Mouse (Mus musculus) liver, embryonic 14.5 days (tissue): ENCODE data around the gene Sstr3.

Experiments used
- CTCF ChIP-seq: IDR thresholded peaks from 2 replicates; pipeline ENCODE4 v1.5.1; 2016; ENCODE audit warnings: antibody characterized with exemption, low read depth, control low read depth
- EP300 ChIP-seq: IDR thresholded peaks from 2 replicates; pipeline ENCODE4 v1.6.1; 2016; ENCODE audit warnings: antibody characterized with exemption, low read depth

DNA sequence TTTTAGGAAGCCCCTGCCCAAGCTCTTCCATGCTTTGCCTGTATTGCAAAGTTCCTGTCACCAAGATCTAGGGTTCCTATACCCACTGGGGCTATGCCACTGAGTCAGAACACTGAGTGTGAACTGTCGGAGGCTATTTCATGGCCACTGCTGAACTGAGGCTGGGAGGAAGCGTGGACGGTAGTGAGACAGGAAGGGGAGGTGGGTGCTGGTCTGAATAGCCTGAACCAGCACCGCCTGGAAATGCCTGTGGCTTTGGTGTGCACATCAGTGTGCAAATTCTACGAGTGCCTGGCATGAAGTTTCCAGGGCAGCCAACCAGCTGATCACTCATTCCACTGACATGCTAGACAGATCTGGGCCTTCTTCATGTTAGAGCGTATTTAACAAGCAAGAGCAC is 22.6 kb downstream of the Sstr3 start:
- no peak for TF ChIP-seq EP300
- TF ChIP-seq CTCF, result no peak
